Mouse (Mus musculus): Measurements from ENCODE around the gene Speg. TPM values are rescaled to one million over a fixed set of nuclear protein-coding genes. Genes with fewer than 3 reads are reported as not detected.

Speg gene
- total RNA-seq, 2 experiments from 2014 or later, result 184 TPM

DNA sequence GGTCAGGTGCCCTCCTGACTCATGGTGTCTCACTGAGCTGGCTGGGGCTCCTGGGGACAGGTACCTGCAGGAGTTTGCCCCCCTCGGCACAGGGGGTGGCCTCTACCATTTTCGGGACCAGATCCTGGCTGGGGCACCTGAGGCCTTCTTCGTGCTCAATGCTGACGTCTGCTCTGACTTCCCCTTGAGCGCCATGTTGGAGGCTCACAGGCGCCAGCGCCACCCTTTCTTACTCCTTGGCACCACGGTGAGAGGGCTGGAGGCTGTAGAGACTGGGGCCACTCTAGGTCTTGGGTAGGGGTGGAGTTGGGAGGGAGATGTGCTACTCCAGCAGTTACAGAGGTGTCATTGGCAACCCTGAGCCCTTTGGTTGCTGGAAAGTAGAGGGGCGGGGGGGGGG, 63.7 kb downstream of the Speg start:
- no peak for DNase-seq (ENCODE audit: low spot score in 2 of 2)

DNA sequence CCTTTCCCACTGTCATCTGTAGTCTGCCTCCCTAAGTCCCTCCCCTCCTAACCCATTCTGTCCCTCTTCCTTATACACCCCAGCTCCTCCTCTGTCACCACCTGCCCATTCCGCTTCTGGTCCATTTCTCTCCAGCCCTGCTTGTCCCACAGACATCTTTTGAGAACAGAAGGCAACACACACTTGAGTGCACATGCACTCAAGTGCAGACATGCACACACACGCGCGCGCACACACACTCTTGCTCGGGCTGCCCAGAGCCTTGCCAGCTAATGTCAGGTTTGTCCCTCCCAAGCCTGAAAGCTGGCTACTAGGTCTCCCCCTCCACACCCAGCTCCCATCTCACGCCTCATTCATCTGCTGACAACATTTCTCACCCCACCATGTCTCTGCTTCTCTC, 65.6 kb downstream of the Speg start:
- DNase-seq (ENCODE audit: low spot score in 2 of 2), result no peak

DNA sequence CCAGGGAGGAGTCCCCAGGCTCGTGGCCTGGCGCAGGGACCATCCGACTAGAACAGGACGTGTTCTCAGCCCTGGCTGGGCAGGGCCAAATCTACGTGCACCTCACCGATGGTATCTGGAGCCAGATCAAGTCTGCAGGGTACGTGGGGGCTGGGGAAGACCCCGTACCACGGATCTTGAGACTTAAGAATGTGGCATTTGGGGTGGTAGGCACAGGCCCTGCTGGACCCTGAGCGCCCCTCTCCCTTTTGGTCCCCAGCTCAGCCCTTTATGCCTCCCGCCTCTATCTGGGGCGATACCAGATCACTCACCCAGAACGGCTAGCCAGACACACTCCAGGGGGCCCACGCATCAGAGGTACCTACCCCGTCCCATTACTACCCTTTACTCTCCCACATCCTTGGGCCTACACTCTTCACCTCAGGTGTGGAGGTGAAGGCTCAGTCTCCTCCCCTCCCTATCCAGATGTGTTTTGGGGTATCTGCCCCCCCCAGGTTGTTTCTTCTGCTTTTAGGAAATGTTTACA, 66.4 kb downstream of the Speg start:
- no peak for DNase-seq (ENCODE audit: low spot score in 2 of 2)

DNA sequence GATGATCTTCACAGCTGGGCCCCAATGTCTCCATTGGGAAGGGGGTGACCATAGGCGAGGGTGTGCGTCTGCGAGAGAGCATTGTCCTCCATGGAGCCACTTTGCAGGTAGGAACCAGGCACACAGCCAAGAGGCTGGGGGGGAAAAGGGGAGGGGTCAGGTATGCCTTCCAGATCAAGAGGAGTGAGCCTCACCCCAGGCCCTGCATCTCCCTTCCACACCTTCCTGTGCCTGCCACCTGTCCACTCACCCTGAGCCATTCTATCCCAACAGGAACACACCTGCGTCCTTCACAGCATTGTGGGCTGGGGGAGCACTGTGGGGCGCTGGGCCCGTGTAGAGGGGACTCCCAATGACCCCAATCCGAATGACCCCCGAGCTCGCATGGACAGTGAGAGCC, 67.1 kb downstream of the Speg start:
- no peak for DNase-seq (ENCODE audit: low spot score in 2 of 2)

DNA sequence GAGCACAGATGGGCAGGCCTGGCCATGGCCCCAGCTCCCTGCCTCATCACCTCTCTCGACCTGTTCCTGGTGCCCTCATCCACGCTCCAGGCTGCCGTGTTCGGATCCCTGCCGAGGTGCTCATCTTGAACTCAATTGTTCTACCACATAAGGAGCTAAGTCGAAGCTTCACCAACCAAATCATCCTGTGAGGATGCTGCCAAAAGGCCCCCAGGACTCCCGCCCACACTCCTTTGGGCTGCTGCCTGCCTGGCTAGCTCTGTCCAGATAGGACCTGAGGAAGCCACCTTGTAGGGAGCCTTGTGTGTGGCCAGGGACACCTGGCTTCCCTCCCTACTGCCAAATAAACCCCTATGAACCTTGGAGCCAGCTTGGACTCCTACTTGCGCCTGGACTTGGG, 67.7 kb downstream of the Speg start:
- no peak for DNase-seq (ENCODE audit: low spot score in 2 of 2)

DNA sequence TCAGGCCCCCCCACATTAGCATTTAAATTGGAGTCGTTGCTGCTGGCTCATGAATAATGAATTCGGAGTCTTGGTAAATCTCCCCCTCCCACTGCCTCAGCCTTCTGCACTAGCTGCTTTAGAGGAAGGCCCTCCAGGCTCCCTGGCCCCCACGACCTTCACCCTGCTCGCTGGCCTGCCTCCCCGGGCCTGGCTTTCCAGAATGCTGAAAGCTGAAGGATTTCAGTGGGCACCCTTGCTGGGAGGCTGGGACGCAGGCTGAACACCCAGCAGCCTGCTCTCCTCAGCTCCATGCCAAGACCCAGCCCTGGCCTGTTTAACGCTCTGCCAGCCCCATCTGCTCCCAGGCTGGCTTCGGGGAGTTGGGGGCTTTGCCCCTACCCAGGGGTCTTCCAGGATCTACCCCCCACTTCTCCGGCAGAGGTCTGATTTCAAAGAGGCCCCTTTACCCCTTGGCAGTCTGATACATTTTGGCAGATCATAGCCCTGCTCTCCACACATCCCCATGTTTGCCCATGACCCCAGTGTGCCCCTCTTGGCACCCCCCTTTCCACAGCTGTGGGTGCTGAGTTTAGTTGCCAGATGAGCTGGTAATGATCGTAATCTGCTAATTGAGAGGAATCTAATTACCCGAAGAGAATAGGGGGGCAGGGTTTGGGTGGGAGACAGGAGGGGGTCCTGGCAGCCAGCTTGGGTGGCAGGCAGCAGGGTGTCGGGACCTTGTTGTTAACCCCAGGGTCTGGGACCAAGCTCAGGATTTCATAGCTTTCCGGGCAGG, 68.3 kb downstream of the Speg start:
- no peak for DNase-seq (ENCODE audit: low spot score in 2 of 2)

DNA sequence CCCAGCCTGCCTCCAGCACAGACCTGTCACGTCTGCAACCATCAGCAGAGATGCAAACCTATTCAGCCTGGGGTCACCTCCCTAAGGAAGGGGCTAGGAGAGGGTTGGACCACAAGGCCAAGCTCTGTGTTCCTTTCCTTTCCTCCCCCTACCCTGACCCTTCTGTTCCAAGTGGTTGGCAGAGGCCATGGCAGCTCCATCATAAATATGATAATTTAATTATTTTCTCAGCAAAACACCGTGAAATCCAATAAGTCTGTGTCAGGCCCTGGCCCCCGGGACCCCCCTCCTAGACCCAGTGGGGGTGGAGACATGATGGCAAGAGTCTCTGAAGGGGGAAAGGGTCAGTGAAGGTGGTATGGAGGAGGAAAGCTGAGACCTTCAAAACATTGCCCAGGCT, 69.1 kb downstream of the Speg start:
- DNase-seq (ENCODE audit: low spot score in 2 of 2), result no peak

DNA sequence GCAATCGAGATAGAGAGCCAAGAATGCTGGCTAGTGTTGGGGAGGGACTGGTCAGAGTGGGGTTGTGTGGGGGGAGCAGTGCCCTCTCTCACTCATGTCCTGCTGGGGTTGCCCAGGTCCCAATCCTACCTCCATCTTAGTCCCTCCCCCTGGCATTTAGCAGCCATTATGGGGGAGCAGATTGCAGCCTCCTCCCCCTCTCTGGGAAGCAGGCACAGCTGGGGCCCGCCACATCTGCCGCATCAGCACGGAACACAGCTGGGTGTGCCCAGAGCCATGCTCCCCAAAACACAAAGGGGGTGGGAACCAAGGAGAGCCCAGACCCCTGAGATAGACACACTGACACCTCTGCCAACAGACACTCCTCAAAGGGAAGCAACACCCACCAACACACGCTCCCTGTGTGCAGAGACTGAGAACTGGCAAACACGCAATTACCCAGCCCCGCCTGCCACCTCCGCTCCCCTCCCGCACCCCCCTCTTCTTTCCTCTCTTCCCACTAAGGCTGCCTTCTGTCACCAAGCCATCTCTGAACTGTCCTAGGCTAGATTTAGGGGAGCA, 70.1 kb downstream of the Speg start:
- DNase-seq (ENCODE audit: low spot score in 2 of 2), result peak in 1 of 2 experiments; percentile 71

DNA sequence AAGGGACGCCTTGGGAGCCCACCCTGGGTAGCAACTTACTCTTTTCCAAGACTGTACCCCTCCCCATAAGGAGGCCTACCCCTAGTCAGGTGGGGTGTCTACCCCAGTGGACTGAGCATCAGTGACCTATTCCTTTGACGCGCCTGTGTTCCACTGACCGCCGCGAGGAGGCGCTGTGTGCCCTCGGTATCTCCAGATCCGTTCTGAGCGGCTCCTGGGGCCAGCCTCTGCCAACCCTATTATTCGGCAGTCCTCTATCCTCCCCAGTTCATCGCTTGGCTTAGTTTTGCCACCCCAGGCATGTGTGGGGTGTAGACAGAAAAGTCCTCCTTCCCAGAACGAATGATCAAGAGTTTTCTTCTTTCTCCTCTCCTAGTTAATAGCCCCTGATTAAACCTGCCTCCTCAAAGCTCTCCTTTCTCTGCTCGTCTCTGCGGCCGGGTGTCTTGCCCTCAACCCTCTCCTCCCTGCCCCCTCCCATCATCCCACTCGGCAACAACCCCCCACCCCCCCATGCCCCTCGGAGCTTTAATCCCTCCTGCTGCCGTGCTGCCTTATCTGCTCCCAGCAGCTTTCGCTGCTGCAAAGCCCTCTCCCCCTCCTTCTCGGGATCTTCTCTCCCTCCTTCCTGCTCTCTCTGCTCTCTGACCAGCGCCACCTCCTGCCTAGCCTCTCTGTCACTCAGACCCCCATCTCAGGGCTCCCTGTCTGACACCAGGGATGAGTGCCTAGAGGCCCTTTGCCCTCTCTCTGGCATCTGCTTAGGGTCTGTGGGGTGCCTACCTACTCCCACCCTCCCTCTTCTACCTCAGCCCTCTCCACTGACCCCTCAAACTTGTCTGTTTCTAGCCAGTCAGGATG, 70.9 kb downstream of the Speg start:
- peak; percentile 75 to 80 for DNase-seq (ENCODE audit: low spot score in 2 of 2)

DNA sequence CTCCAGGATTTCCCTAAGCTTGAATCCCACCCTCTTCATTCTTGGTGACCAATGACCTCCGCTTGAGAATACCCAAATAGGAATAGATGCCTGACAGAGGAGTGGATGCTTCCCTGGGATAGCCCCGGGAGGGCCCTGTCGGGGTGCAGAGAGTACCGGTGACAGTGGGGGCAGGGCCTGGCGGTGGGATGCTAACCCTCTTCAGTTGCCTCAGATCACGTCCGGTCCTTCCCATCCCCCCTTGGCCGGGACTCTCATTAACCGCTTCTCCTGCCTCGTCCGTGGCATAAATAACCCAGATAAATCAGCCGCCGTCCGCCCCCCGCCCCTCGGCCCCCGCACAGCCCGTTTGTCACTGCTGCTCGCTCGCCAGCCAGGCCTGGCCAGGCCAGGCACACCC, 71.6 kb downstream of the Speg start:
- DNase-seq (ENCODE audit: low spot score in 2 of 2), result no peak

DNA sequence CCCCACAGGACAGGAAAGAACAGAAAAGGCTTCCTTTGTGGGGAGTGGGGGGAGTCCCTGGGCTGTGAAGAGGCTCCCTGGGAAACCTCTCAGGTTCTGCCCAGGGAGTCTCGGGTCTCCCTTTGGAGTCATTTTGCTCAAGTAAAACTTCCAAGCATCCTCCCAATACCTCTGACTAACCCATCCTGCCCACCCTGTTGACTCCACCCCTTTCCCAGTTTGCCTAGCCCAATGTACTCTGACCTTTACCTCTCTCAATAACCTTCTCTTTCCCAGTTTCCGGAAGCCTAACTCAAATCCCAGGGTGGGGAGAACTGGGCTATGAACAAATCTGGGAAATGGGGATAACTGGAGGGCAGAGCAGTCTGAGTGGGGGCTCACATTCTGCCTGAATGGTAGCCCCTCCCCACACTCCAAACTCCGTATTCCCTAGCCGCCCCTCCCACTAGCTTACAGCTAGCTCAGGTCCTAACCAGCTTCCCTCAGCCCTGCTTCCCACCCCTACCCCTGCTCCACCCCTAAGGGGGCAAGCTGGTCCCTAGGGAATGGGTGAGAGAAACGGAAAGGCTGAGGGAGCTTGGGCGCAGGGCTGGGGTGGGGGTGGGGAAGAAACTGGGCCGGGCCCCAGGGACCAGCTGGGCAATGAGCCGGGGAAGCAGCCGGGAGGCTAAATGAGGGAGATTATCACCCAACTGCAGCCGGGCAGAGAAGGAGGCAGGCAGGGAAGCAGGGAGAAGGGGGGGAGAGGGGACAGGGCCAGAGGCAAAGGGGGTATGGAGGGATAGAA, 72.4 kb downstream of the Speg start:
- DNase-seq (ENCODE audit: low spot score in 2 of 2), result no peak

DNA sequence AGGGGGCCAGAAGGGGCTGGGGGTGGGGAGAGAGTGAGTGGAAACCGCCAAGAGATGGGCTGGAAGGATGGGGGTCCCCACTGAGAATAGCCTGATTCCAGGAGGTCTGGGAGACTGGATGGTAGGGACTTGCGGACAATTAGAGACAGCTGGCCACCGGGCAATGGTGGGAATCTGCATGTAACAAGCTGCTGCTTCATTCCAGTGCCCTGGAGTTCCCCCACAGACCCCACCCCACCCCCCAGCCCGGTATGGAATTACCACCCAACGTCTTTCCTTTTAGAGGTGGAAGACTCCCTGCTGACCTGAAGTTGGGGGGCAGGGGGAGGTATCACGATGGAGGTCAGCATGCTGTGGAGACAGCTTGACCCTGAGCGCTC, 72.9 kb downstream of the Speg start:
- no peak for DNase-seq (ENCODE audit: low spot score in 2 of 2)

DNA sequence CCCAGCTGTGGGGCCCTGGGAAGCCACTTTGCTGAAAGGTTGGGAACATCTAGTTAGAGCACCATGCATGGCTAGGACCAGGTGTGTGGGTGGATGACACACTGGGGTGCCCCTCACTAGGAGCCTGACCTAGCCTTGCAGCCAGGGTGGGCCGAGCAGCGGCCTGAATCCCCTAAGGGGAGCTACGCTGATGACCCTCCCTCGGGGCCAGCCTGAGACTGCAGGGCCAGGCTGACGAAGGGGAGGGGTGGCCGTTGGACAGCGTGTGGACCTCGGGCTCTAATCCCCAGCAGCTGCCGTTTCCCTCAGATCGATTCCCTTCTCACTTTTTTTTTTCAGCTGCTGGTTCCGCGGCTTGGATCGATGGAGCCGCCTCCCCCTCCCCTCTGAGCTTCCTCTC, 73.8 kb downstream of the Speg start:
- DNase-seq (ENCODE audit: low spot score in 2 of 2), result no peak

DNA sequence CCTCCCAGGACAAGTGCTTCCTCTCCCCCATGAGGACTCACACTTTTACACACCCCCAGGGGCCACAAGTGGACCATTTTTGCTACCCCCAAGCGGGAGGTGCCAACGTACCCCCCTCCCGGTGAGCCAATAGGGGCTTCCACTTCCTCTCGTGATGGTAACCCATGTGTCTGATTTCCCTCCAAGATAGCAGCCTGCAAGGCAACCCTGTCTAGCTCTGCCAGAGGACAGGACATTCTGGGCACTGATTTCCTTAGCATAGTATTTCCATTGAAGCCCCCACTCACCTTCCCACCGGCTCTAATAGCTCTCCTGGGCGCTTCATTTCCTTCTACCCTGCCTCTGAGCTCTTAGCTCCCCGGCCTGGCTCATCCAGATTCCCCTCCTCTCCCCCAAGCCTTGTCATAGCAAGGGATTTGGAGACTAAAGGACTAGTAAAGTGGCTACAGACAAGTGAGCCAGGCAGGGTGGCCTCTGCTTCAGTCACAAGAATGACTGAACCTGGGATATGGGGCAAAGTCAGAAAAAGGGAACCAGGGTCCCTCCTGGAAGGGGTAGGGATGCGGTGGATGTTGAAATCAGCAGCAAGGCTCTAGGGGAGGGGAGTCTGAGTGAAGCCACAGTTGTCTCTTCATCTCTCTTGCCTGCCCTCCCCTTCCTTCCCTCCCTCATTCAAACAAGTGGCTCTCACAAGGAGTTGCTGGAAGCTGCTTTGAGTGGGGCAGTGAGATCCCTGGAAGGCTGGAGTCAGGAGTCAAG, 74.5 kb downstream of the Speg start:
- DNase-seq (ENCODE audit: low spot score in 2 of 2), result no peak

DNA sequence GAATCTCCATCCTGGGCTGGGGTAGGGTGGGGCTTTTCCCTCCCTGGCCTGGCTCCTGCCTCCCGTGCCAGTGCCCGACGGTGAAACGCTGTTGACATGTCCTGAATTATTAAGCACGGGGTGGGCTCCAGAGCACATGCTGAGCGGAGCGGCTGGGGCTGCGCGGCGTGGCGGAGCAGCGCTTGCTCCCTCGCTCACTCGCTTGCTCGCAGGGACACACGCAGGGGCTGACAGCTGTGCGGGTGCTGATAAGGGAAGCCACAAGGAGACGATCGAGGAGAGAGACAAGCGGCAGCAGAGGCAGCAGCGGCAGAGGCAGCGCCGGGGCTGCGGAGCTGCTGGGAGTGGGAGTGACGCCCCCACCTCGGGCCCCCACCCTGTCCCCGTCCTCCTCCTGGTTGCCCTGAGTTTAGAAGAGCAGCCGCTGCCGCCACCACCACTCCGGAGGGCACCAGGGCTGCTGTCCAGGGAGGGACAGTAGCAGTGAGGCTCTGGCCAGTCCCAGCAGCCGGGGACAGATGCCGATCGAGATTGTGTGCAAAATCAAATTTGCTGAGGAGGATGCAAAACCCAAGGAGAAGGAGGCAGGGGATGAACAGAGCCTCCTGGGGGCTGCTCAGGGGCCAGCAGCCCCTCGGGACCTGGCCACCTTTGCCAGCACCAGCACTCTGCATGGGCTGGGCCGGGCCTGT, 75.4 kb downstream of the Speg start, which contains the start of gene Asic4:
Gene Asic4, plus strand, starts transcription at position 123 of the 692 bp plus-strand sequence.
- DNase-seq (ENCODE audit: low spot score in 2 of 2), result no peak

DNA sequence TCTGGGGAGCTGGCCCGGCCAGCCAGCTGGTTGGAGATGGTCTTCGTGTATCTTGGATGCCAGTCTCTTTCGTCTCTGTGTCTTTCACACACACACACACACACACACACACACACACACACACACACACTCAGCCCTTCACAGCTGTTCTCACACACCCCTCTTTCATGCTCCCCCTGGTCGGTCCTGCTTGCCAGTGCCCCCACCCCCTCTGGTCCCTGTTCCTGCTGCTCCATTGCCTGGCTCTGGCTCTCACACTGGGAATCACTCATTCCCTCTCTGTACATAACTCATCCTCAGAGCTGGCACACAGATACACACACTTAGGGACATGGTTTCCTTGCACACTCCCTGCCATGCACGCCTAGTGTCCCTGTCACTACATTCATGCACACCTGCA, 76.8 kb downstream of the Speg start:
- no peak for DNase-seq (ENCODE audit: low spot score in 2 of 2)

DNA sequence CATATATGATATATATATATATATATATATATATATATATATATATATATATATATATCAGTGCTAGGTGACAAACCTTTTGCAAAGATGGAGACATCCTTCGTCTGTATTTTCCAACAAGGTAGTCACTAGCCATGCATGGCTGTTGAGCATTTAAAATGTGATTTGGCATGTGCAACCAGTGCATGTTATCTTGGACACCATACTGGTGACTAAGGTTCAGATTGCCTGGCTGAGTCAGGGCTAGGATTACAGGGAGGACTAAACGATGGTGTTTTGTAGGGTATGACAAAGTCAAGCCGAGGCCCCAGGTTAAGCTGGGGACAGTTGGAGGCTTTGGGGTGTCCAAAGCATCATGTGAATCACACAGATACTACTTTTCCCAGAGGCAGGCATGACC, 80.3 kb downstream of the Speg start:
- DNase-seq (ENCODE audit: low spot score in 2 of 2), result no peak

DNA sequence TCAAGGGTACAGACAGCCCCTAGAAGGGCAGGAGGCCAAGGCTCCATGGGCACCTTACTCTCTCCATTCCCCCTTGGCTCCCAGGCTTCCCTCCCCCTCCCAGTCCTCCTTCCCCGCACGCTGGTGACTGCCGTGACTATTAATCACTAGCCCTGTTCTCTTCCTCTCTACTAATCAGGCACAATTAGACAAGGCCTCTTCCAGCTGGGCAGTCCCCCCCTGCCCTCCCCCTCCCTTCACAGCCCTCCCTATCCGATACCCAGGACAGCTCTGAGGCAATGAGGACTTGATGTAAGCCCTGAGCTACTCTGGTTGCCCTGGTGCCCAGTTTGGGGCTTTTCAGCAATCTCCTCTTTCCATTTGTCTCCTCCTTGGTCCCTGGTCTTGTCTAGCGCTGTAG, 80.9 kb downstream of the Speg start:
- no peak for DNase-seq (ENCODE audit: low spot score in 2 of 2)

DNA sequence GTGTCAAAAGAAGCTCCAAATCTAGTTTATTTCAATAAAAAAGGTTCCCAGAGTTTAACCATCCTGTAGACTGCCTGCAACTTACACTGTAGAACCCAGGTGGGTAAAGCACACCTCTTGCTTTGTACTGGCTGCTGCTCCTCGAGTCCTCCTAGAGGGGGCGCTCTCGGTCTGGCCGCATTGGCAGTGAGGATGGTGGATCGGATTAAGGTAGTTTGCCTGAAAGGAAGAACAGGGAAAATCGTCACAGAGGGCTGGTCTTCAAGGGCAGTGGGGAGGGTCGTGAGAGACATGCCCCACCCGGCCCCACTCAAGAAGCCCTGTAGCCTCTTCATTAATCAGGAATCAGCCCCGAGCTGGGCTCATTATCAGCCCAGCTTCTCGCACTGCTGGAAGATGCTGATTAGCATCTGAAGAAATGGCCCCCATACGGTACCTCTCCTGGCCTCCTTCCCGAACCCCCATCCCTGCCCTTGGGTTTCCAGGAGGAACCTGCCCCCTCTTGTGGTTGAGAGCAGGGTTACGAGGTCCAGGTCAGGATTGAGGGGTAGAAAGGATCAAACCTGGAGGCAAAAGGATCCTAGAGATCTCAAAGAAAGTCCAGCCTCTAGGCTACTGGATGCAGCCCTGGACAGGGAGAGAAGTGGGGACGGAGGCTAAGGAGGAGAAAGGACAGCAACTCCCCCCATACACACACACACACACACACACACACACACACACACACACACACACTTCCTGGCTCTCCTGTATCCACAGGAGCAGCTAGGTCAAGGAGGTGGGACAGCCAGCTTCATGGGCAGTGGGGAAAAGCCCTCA, 81.9 kb downstream of the Speg start:
- DNase-seq (ENCODE audit: low spot score in 2 of 2), result no peak
